Comparison of ENCODE assay signal across 8 mouse cellular contexts in genomic region chr7:45865925-45866910, GRCm38 (mm10). TPM values are rescaled to one million over a fixed set of nuclear protein-coding genes. Genes with fewer than 3 reads are reported as not detected.
DNase-seq lines count a peak whose midpoint lies in the region; ATAC-seq lines count a peak whose summit lies in the region.

No protein-coding gene starts in this region.

- peak overlapping the region; percentile 62 for H3K4me3 ChIP-seq in midbrain, embryonic 11.5 days (ENCODE audit: low read depth, low read length)

- 1% methylated on average over 104 of the region's 117 CpGs for WGBS in midbrain, embryonic 11.5 days

- peak; percentile 87 for DNase-seq in adrenal gland, adult 8-10 months
- DNase-seq in embryo, embryonic 11.5 days (ENCODE audit: low read depth, low spot score): peak; percentile 85
- DNase-seq in heart, adult 11 months: peak; percentile 100
- peak; percentile 88 for DNase-seq in kidney, adult 11 months
- peak; percentile 98 for DNase-seq in left cerebral cortex, postnatal 4 days
- peak; percentile 99 for DNase-seq in midbrain, embryonic 11.5 days (ENCODE audit: low spot score, missing footprints)
- DNase-seq in right cerebral cortex, postnatal 4 days: peak; percentile 93
- peak; percentile 94 for DNase-seq in yolk sac, embryonic 10.5 days (ENCODE audit: low spot score)

- no peak overlapping the region for H3K27ac ChIP-seq in midbrain, embryonic 11.5 days (ENCODE audit: low read depth, low read length)

- ATAC-seq in midbrain, embryonic 11.5 days (ENCODE audit: low FRiP score): peak; percentile 63

- peaks cover 50% of the 10 kb centered on the region for H3K27me3 ChIP-seq in midbrain, embryonic 11.5 days (ENCODE audit: control insufficient read depth, insufficient read depth, low read length)

- peak overlapping the region; percentile 78 for H3K9ac ChIP-seq in midbrain, embryonic 11.5 days (ENCODE audit: low read length)

- intact Hi-C loops in left cerebral cortex, postnatal 4 days (cut with DNase I): no loop called here

- no peaks in the 10 kb centered on the region for H3K9me3 ChIP-seq in midbrain, embryonic 11.5 days (ENCODE audit: control insufficient read depth, low read length)

- H3K4me2 ChIP-seq in midbrain, embryonic 11.5 days: peak overlapping the region; percentile 71

- no peaks in the 10 kb centered on the region for H3K36me3 ChIP-seq in midbrain, embryonic 11.5 days (ENCODE audit: control insufficient read depth, insufficient read depth, low read length)

- H3K4me1 ChIP-seq in midbrain, embryonic 11.5 days (ENCODE audit: control insufficient read depth, insufficient read depth, low read length): peaks cover 29% of the 10 kb centered on the region

RNA-seq across cellular contexts. Expression of gene Kdelr1, which starts 6.4 kb away (rescaled TPM):
- 100 to 1,000 TPM; 127 to 158 (median 151) TPM for total RNA-seq in adrenal gland, adult 8-10 months (2022)
- 100 to 1,000 TPM in 1 of 2 experiments, 10 to 100 TPM in 1; 98.9 to 109 TPM for total RNA-seq in left cerebral cortex, postnatal 4 days (2021)
- 76.7 and 84.0 TPM in 2 replicates for polyA plus RNA-seq in midbrain, embryonic 11.5 days (2014; fragmentation: Nextera tagmentation; extraction: Ambion mirVana)

RNA-seq across cellular contexts. Expression of gene Grin2d, which starts 12.0 kb away (rescaled TPM):
- total RNA-seq in adrenal gland, adult 8-10 months (2022): 1 to 10 TPM in 3 of 4 experiments, under 1 TPM in 1; 0.78 to 1.4 (median 1.2) TPM
- 10 to 100 TPM; 31.9 to 39.5 TPM for total RNA-seq in left cerebral cortex, postnatal 4 days (2021)
- 0.14 and 0.17 TPM in 2 replicates for polyA plus RNA-seq in midbrain, embryonic 11.5 days (2014; fragmentation: Nextera tagmentation; extraction: Ambion mirVana)

RNA-seq across cellular contexts. Expression of gene Syngr4, which starts 30.3 kb away (rescaled TPM):
- total RNA-seq in adrenal gland, adult 8-10 months (2022): under 1 TPM in 1 of 4 experiments, not detected in 3; 0.78 TPM
- total RNA-seq in left cerebral cortex, postnatal 4 days (2021): under 1 TPM in 1 of 2 experiments, not detected in 1; 0.52 TPM
- 0.63 and 1.3 TPM in 2 replicates for polyA plus RNA-seq in midbrain, embryonic 11.5 days (2014; fragmentation: Nextera tagmentation; extraction: Ambion mirVana)

RNA-seq across cellular contexts. Expression of gene Tmem143, which starts 30.5 kb away (rescaled TPM):
- total RNA-seq in adrenal gland, adult 8-10 months (2022): 10 to 100 TPM; 36.3 to 60.3 (median 52.9) TPM
- total RNA-seq in left cerebral cortex, postnatal 4 days (2021): 10 to 100 TPM; 16.8 to 19.7 TPM
- 3.0 and 3.2 TPM in 2 replicates for polyA plus RNA-seq in midbrain, embryonic 11.5 days (2014; fragmentation: Nextera tagmentation; extraction: Ambion mirVana)

RNA-seq across cellular contexts. Expression of gene Grwd1, which starts 35.5 kb away (rescaled TPM):
- total RNA-seq in adrenal gland, adult 8-10 months (2022): 10 to 100 TPM; 24.8 to 31.5 (median 30.0) TPM
- 10 to 100 TPM; 31.8 to 35.5 TPM for total RNA-seq in left cerebral cortex, postnatal 4 days (2021)
- polyA plus RNA-seq in midbrain, embryonic 11.5 days (2014; fragmentation: Nextera tagmentation; extraction: Ambion mirVana): 64.0 and 67.9 TPM in 2 replicates

Comparison
In these comparisons a context has a peak if more than half of its experiments do, and no peak if none do; other contexts are left out.
1. RNA of gene Grin2d, which starts 12.0 kb away (total RNA-seq): 31.9 to 39.5 TPM in left cerebral cortex, postnatal 4 days; 0.78 to 1.4 TPM in adrenal gland, adult 8-10 months; every median in the first group is over 10 times any median in the second.
2. Peak in every context shown above with its lines, with median percentiles within 50 percentile points of each other: DNase-seq.